Mouse (Mus musculus): Measurements from ENCODE around the gene Atxn7l1.

DNA sequence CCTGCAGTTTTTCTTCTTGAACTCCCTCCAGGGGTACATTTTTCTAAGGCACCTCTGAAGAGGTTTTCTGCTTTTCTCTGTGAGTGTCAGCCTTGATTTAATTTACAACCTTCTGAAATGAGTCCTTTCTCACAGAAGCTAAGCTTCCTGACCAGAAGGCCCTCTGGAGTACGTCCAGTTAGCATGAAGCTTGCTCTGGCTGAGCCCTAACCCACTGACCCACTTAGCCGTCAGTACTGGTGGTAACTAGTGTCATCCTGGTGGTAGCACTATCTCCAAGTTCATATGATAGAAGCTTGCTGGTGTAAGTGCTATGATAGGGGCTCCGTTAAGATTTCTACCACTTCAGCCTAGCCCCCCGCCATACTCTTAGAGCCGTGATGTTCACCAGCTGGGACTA is 89.6 kb downstream of the Atxn7l1 start:
- TF ChIP-seq POLR2A (IDR thresholded peaks at IDR 0.05; ENCODE audit: borderline replicate concordance, extremely low read depth, low read depth, low read length) (no peak), CTCF (IDR thresholded peaks at IDR 0.05; ENCODE audit: insufficient read depth, low read length) (no peak)

Data from lung, adult 2 months (tissue).